Mouse (Mus musculus): ENCODE data around the gene Rap1gap2.

DNA sequence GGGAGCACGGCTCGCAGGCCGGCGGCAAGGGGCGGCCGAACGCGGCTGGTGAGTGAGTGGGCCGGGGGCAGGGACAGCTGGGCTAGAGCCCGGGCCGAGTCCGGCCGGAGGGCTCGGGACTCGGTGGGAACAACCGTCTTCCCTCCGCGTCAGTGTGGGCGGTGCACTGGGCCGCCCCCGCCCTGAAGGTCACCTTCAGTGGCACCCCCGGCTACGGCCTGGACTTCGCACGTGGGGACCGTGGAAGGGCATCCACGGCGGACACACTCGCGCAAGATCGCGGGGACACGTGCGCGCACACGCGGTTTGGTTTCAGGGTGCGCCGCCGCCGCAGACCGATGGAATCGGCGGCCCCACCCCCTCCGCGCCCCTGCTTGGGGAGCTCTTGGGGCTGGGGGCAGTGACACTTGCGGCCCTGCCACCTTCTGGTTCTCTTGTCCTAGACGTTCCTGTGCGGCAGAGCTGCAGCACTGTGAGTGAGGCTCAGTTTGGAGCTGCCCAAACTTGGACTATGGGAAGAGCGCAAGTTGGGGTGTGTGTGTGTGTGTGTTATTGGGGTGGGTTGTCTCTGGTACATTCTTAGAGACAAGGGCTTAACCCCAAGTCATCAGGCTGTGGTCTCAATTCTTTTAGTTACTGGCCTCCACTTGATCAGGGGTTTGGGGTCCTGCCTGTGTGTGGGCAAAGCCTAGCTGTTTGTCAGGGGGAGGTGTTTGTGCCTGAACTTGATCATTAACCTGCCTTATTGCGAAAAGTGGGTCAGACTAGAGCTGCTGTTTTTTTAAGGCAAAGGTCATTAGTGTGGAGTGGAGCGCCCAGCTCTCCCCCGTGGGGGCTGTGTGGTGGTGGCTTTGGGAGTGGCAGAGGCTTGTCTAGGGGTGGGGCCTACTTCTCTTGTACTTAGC is 39.2 kb upstream of the Rap1gap2 start:
- TF ChIP-seq GATA1 (IDR thresholded peaks at IDR 0.05; ENCODE audit: borderline replicate concordance, low read length) (no peak), FLI1 (IDR thresholded peaks at IDR 0.05; ENCODE audit: low read length) (no peak)
